Mouse (Mus musculus): Measurements from ENCODE around the gene Ndufv1.

- peak; percentile 85; the same call in 1 of the 2 replicates for TF ChIP-seq CTCF (IDR thresholded peaks at IDR 0.05; ENCODE audit: extremely low read depth, insufficient read length, insufficient replicate concordance, low read depth, low read length)
- no peak for TF ChIP-seq POLR2A (IDR thresholded peaks at IDR 0.05; ENCODE audit: low read depth, low read length)
Measured at GRCm38 (mm10) chr19:4047859-4048258, 35.3 kb upstream of the Ndufv1 start.
